Mouse (Mus musculus) liver, embryonic 16.5 days (tissue): ENCODE measurements around the gene H3f3b. TPM values are rescaled to one million over a fixed set of nuclear protein-coding genes. Genes with fewer than 3 reads are reported as not detected.

Experiments used
- ATAC-seq: fragments of 200-750 bp; cut with Nextera tagmentation; 2 replicates; pipeline ENCODE4 v1.8.0; 2017; ENCODE audit warnings: low read depth, mild to moderate bottlenecking, moderate number of reproducible peaks, moderate library complexity
- H3K27ac ChIP-seq: fragments of 300-500 bp; sonication (generic); 2 replicates; pipeline ENCODE4 v1.5.1; 2014; ENCODE audit warnings: mild to moderate bottlenecking, low read length
- H3K27me3 ChIP-seq: fragments of 300-500 bp; sonication (generic); 2 replicates; pipeline ENCODE4 v1.6.1; 2014; ENCODE audit warnings: low read depth, low read length, mixed read lengths; ENCODE audit not compliant: control insufficient read depth, insufficient read depth
- H3K36me3 ChIP-seq: fragments of 300-500 bp; sonication (generic); 2 replicates; pipeline ENCODE4 v1.6.1; 2014; ENCODE audit warnings: mild to moderate bottlenecking; ENCODE audit not compliant: control insufficient read depth, insufficient read depth
- H3K4me1 ChIP-seq: fragments of 300-500 bp; sonication (generic); 2 replicates; pipeline ENCODE4 v1.6.1; 2014; ENCODE audit warnings: low read depth, low read length, mixed read lengths; ENCODE audit not compliant: control insufficient read depth
- H3K4me2 ChIP-seq: fragments of 300-500 bp; sonication (generic); 2 replicates; pipeline ENCODE4 v1.6.1; 2014; ENCODE audit warnings: low read depth, low read length, mixed read lengths
- H3K4me3 ChIP-seq: fragments of 300-500 bp; sonication (generic); 2 replicates; pipeline ENCODE4 v1.5.1; 2014; ENCODE audit warnings: low read depth, mild to moderate bottlenecking, low read length
- H3K9ac ChIP-seq: fragments of 300-500 bp; sonication (generic); 2 replicates; pipeline ENCODE4 v1.6.1; 2014; ENCODE audit warnings: low read depth, low read length
- H3K9me3 ChIP-seq: fragments of 300-500 bp; sonication (generic); replicated peaks from 2 replicates; pipeline ENCODE4 v1.6.1; 2016; ENCODE audit warnings: low read length; ENCODE audit not compliant: control insufficient read depth
- WGBS: fragments of 180-500 bp; shearing (Covaris S2); extraction: QIAGEN DNeasy Blood & Tissue Kit; methylation state at CpG from one replicate; pipeline ENCODE4 v1.1.7; 2014; ENCODE audit not compliant: insufficient replicate concordance; 5-methylcytosine and 5-hydroxymethylcytosine counted together
- polyA plus RNA-seq: library from polyadenylated mRNA; unstranded; fragments of >200 nt; fragmentation: Nextera tagmentation; extraction: Ambion mirVana; gene quantifications from 2 replicates; pipeline ENCODE4 v1.2.1, GENCODE M21; 2015

H3f3b gene
- polyA plus RNA-seq, 1 experiment from 2014 or later, result 527 TPM

- H3K4me1 ChIP-seq, result peaks cover 6% of the 10 kb centered on the region
- H3K4me3 ChIP-seq, result no peak overlapping the region
- H3K27me3 ChIP-seq, result no peaks in the 10 kb centered on the region
- H3K4me2 ChIP-seq, result no peak overlapping the region
- 85% methylated on average over 9 of the region's 9 CpGs for WGBS
- no peak for ATAC-seq
- no peak overlapping the region for H3K9ac ChIP-seq
- H3K27ac ChIP-seq, result no peak overlapping the region
- H3K36me3 ChIP-seq, result peaks cover 12% of the 10 kb centered on the region
- no peaks in the 10 kb centered on the region for H3K9me3 ChIP-seq
Observed at GRCm38 (mm10) chr11:116037826-116038225, 10.1 kb upstream of the H3f3b start.

- H3K27ac ChIP-seq, result no peak overlapping the region
- peaks cover 10% of the 10 kb centered on the region for H3K4me1 ChIP-seq
- peaks cover 8% of the 10 kb centered on the region for H3K36me3 ChIP-seq
- 80% methylated on average over 3 of the region's 3 CpGs for WGBS
- H3K4me3 ChIP-seq, result no peak overlapping the region
- ATAC-seq, result no peak
- no peak overlapping the region for H3K9ac ChIP-seq
- H3K27me3 ChIP-seq, result no peaks in the 10 kb centered on the region
- H3K4me2 ChIP-seq, result no peak overlapping the region
- H3K9me3 ChIP-seq, result no peaks in the 10 kb centered on the region
Observed at GRCm38 (mm10) chr11:116036671-116037070, 8.9 kb upstream of the H3f3b start.

- no peak overlapping the region for H3K4me2 ChIP-seq
- no peak overlapping the region for H3K9ac ChIP-seq
- no peaks in the 10 kb centered on the region for H3K27me3 ChIP-seq
- no peaks in the 10 kb centered on the region; the same call in none of the 2 replicates for H3K36me3 ChIP-seq
- H3K27ac ChIP-seq, result no peak overlapping the region
- H3K9me3 ChIP-seq, result no peaks in the 10 kb centered on the region
- H3K4me3 ChIP-seq, result no peak overlapping the region
- no peak for ATAC-seq
- WGBS, result 82% methylated on average over 6 of the region's 6 CpGs
- H3K4me1 ChIP-seq, result peaks cover 19% of the 10 kb centered on the region
Observed at GRCm38 (mm10) chr11:116034584-116034983, 6.8 kb upstream of the H3f3b start.

- H3K9me3 ChIP-seq, result no peaks in the 10 kb centered on the region
- H3K4me1 ChIP-seq, result peaks cover 30% of the 10 kb centered on the region
- H3K27me3 ChIP-seq, result no peaks in the 10 kb centered on the region
- H3K9ac ChIP-seq, result peak overlapping the region; percentile 96
- peak overlapping the region; percentile 73 for H3K4me2 ChIP-seq
- no peaks in the 10 kb centered on the region; the same call in none of the 2 replicates for H3K36me3 ChIP-seq
- peak overlapping the region; percentile 88 for H3K4me3 ChIP-seq
- H3K27ac ChIP-seq, result peak overlapping the region; percentile 98
- no peak for ATAC-seq
- WGBS, result 20% methylated on average over 14 of the region's 14 CpGs
Observed at GRCm38 (mm10) chr11:116030898-116031845, 3.4 kb upstream of the H3f3b start.

GRCm38 (mm10) chr11:116030088-116030897, 2.5 kb upstream of the H3f3b start, which contains the start of gene Unk:
Gene Unk, plus strand, starts transcription at chr11:116030322.
- under 1% methylated on average over 65 of the region's 67 CpGs for WGBS
- Histone ChIP-seq H3K27me3 (no peaks in the 10 kb centered on the region), H3K4me1 (peaks cover 31% of the 10 kb centered on the region), H3K36me3 (no peaks in the 10 kb centered on the region; the same call in none of the 2 replicates), H3K4me3 (peak within 1 kb of the TSS; percentile 88), H3K27ac (peak within 1 kb of the TSS; percentile 98), H3K9me3 (no peaks in the 10 kb centered on the region), H3K4me2 (peak within 1 kb of the TSS; percentile 73), H3K9ac (peak within 1 kb of the TSS; percentile 96)
- ATAC-seq, result peak; percentile 92

- Histone ChIP-seq H3K4me2 (peak overlapping the region; percentile 73), H3K27ac (peak overlapping the region; percentile 98), H3K4me3 (peak overlapping the region; percentile 88), H3K36me3 (no peaks in the 10 kb centered on the region; the same call in 1 of the 2 replicates), H3K4me1 (peaks cover 34% of the 10 kb centered on the region), H3K27me3 (no peaks in the 10 kb centered on the region), H3K9ac (peak overlapping the region; percentile 96), H3K9me3 (no peaks in the 10 kb centered on the region)
- no peak for ATAC-seq
- 57% methylated on average over 6 of the region's 6 CpGs for WGBS
Observed at GRCm38 (mm10) chr11:116029086-116029865, 1.5 kb upstream of the H3f3b start.

GRCm38 (mm10) chr11:116028177-116028865, 559 bp upstream of the H3f3b start:
- no peak for ATAC-seq

More at GRCm38 (mm10) chr11:116028177-116028865, 559 bp upstream of the H3f3b start:
- Histone ChIP-seq H3K4me2 (no peak overlapping the region), H3K9me3 (no peaks in the 10 kb centered on the region), H3K9ac (no peak overlapping the region), H3K4me3 (no peak overlapping the region), H3K4me1 (peaks cover 34% of the 10 kb centered on the region), H3K36me3 (no peaks in the 10 kb centered on the region; the same call in 1 of the 2 replicates), H3K27me3 (no peaks in the 10 kb centered on the region), H3K27ac (peak overlapping the region; percentile 23)
- 73% methylated on average over 9 of the region's 9 CpGs for WGBS
